Mouse (Mus musculus) yolk sac, embryonic 10.5 days (tissue): Measurements from ENCODE around the gene Pi16.
A peak's percentile ranks its signal among the peaks of the same experiment; 100 is the strongest.
"Not testable (repeated sequence)": the region's sequence is repeated elsewhere in the genome, so short reads cannot be mapped to it uniquely, and the experiment has no call there.

Experiments
- DNase-seq: peaks from one replicate; pipeline ENCODE4 v3.0.0-alpha.2; 2017; ENCODE audit warnings: low spot score

Pi16 gene

DNA sequence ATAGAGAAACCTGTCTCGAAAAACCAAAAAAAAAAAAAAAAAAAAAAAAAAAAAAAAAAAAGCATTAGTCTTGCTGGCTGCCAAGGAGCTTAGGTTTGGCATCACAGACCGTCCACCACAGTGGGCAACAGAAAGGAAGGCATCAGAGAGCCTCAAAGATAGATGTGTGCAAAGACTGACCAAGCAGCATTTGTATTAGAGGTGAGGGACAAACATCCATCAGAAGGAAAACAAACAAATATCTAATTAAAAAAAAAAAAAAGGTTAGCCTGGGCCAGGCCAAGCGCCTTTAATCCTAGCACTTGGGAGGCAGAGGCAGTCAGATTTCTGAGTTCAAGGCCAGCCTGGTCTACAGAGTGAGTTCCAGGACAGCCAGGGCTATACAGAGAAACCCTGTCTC, at the start of gene Pi16:
Pi16 (plus strand) TSS at position 301 of the 400 bp plus-strand sequence.
- DNase-seq, result not testable (repeated sequence)

DNA sequence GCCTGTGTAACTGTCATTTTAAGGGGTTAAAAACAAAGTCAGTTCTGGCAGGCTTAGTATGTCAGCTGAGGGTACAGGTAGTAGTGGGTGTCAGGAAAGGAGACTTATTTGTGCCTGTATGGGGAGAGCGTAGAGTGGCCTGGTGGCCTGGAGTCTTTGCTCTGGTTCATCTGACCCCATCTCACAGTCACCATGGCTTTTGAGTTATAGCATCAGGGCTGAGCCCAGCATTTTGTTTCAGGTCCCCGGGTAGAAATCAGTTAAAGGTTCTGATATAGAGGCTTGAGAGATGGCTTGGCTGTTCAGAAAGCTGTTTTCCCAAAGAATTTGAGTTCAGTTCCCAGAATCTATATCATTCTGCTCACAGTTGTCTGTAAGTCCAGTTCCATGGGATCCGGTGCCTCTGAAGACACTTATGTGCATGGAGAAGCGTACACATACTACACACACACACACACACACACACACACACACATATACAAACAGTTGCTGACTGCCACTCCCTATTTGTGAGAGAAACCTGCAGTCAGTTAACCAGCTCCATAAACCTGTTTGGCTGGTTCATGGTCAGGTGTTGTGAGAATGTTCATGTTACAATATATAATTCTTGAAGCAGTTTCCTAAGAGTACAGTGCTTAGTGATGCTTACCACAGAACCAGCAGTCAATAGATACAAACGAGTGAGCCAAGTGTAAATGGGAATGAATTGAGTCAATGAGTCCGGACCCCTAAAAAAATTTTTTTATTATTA, 49.4 kb upstream of the Pi16 start:
- no peak for DNase-seq

DNA sequence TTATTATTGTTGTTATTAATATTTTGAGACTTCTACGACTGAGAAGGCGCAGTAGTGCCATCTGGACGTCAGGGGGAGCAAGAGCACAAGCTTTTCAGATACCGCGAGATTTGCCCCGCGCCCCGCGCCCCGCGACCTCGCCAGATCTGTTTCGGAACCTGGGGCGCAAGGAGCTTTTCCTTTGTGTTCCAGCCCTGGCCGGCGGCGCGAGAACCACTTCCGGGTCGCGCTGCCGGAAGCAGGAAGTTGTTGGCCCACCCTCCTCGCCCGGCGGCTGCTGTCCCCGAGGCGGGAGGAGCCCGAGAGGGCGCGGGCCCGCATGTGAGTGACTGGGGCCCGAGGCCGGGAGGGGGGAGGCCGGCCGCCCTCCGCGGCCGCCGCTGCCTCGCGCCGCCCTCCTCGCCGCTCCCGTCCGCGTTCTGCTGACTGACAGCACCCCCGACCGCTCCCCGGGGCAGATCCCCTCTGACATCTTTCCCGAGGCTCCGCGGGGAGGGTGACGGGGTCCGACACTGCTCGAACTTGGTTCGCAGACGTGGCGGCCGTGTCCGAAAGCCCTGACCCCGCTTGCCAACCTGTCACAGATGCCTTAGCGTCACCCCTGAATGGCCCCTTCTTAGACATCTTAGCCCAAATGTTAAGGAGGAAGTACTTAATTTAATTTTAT, 48.7 kb upstream of the Pi16 start, which contains the start of gene BC004004:
BC004004 (plus strand) TSS at position 107 of the 667 bp plus-strand sequence.
- DNase-seq, result peak; percentile 94

DNA sequence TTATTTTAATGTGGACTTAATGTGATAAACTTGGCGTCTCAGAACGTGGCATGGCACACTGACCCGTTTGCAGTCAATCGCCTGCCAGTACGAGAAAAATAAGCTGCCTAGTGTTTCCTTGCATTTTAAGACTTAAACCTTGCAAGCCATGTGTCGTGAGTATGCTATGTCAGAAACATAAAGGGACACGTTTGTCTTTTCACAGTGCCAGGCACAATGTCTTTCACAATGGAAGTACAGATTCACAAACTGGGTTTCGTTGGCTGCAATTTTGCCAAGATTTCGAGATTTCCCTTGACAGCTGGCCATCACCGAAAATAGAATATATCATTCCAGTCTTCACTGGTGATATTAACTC, 48.2 kb upstream of the Pi16 start:
- DNase-seq, result no peak

- no peak for DNase-seq
Measured at GRCm38 (mm10) chr17:29270148-29270698, 47.3 kb upstream of the Pi16 start.

- no peak for DNase-seq
Measured at GRCm38 (mm10) chr17:29273156-29273555, 44.3 kb upstream of the Pi16 start.

DNA sequence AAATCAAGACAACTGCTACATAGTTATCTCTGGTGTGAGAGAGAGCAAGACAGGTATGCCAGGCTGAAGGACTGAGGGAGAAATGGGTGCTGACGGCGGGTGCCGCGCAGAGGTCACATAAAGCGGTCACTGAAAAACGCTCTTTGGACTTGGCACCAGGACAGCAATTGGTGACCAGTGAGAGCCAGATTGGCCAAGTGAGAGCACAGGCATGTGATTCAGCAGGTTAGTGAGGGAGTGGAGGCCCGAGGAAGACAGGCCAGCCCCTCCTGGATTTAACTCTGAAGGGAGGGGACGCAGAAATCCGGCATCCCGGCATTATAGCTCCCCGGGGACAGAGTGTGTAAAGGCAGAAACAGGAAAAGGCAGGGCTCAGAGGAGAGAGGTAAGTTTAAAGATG, 43.6 kb upstream of the Pi16 start:
- peak; percentile 59 for DNase-seq

GRCm38 (mm10) chr17:29280422-29280821, 37.1 kb upstream of the Pi16 start:
- no peak for DNase-seq

- DNase-seq, result no peak
Measured at GRCm38 (mm10) chr17:29281541-29281940, 35.9 kb upstream of the Pi16 start.

DNA sequence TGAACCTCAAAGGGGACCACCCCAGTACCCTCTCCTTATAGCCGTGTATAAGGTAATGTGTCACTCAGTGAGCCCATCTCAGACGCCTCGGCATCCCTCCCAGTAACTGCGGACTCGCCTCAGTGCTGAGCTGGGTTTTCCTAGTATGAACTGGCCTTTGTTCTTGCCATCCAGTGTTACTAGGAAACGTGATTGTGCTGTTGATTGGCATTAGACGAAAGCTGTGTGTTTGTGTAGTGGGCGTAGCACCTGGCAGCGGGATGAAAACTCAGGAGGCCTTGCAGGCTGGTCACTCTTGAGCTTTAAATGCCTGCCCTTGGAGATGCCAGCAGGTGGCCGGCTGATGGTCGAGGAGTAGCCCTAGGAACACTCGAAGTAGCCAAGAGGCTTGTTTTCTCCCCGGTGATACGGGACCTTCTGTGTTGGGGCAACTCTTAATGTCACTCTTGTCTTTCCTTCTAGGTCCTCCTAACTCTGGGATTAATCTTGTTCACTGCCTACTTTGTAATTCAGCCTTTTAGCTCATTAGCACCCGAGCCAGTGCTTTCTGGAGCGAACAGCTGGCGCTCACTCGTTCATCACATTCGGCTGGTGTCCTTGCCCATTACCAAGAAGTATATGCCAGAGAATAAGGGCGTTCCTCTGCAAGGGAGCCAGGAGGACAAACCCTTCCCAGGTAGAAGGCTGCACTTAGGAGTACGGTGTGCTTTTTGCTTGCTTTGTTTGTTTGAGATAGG, 35.1 kb upstream of the Pi16 start:
- no peak for DNase-seq

GRCm38 (mm10) chr17:29291793-29292192, 25.7 kb upstream of the Pi16 start:
- DNase-seq, result no peak

DNA sequence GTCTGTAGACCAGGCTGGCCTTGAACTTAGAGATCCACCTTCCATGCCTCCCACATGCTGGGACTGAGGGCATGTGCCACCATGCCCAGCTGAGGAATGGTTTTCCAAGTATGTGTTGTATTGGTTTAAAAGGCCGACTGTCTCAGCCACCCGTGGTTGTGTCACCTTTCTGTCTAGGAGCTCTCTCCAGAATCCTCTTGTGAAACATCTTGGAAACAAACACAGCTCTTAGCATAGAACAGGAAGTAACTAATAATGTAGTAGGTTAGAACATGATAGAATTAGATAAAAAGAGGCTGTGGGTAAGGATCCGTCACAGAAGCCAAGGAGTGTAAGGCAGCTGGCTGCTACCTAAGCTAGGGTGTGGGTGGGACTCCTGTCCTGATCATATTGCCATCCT, 24.5 kb upstream of the Pi16 start:
- DNase-seq, result no peak

DNA sequence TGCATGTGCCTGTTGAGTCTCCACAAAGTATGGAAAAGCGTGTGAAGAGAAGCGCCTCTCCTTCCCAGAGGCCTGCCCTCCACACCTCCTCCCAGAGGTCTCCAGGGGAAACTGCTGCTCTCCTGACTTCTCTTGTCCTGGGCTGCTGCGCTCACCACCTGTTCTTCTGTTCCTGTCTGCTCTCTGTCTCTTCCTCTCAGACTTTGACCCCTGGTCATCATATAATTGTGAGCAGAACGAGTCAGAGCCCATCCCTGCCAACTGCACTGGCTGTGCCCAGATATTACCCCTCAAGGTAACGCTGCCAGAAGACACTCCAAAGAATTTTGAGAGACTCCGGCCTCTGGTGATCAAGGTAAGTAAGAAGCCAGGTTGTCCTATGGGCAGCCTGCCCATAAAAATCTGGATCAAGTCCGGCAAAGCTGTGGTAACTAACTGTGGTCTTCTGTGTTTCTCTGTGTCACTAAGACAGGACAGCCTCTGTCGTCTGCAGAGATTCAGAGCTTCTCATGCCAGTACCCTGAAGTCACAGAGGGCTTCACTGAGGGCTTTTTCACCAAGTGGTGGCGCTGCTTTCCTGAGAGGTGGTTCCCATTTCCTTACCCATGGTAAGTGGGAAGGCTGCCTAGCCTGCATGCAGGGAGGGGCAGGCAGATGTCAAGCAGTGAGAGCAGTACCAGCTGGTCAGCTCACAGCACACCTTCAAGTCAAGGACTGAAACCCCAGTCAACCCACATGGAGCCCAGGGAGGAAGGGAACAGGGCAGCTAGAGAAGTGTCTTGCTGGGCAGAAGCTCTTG, 23.5 kb upstream of the Pi16 start:
- no peak for DNase-seq

DNA sequence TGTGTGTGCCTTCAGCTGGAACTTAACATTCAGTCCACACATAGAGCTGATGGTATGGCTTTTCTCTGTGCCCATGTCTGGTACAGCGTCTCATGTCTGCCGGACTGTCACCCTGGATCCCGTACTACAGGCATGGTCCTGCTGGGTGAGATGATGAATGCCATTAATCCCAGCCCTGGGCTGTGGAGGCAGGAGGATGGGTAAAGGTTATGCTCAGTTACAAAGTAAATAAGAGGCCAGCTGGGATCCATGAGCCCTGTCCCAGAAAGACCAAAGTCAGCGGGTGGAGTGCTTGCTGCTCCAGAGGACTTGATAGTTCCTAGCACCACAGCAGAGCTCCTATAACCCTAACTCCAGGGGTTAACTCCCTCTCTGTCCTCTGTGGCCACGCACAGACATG, 21.6 kb upstream of the Pi16 start:
- DNase-seq, result peak; percentile 36

GRCm38 (mm10) chr17:29297321-29297720, 20.2 kb upstream of the Pi16 start:
- DNase-seq, result peak; percentile 56

GRCm38 (mm10) chr17:29297813-29298212, 19.7 kb upstream of the Pi16 start:
- peak; percentile 36 for DNase-seq

GRCm38 (mm10) chr17:29299282-29299681, 18.2 kb upstream of the Pi16 start:
- DNase-seq, result no peak

GRCm38 (mm10) chr17:29300926-29301325, 16.6 kb upstream of the Pi16 start:
- no peak for DNase-seq

GRCm38 (mm10) chr17:29301421-29301820, 16.1 kb upstream of the Pi16 start:
- no peak for DNase-seq

- DNase-seq, result no peak
Measured at GRCm38 (mm10) chr17:29302149-29302548, 15.3 kb upstream of the Pi16 start.

DNA sequence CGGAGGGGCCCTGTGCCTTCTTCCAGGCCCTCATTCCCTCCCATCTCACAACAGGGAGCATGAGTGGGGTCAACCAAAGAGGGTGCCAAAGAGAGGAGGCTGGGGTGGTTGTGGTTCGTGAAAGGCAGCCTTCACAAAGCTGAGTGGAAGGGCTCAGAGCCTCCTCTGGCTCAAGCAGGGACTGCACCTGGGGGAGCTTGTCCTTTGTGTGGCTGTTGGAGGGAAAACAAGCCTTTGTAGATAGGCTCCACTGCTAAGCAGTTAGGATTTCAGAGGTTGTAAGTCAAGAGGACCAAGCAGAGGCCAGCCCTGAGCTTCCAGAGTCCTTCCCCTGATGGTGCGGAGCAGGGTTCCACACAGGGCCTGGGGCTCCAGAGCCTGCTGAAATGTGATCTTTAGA, 14.4 kb upstream of the Pi16 start:
- DNase-seq, result no peak

- no peak for DNase-seq
Measured at GRCm38 (mm10) chr17:29303856-29304255, 13.6 kb upstream of the Pi16 start.
